Mouse (Mus musculus): ENCODE data around the gene Xrcc2.

DNA sequence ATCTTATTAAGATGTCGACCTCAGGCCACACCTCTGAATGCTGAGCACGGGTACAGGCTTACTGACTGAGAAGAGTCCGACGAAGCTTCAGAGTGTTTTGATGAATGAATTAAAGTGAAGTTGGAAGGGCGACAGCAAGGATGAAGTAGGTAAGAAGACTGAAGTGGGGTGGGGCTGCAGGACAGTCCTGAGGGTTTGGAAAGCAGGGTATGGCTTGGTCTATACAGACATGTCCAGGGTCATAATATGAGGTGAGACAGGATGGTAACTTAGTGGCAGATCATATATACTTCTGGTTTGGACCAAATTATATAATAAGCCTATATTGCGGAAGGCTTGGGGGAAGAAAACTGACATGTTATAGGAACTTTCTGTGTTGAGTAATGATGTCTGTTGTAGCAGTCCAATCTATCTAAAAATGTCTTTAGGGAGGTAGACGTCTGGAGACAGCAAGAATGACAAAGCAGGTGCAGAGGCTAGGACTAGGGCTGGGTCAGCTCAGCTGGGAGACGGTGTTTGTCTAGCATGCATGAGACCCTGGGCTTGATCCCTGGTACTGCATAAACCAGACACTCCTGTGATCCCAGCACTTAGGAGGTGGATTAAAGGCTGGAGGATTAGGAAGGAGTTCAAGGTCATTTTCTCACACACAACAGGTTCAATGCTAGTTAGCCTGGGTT, 48.1 kb upstream of the Xrcc2 start:
- no peak for TF ChIP-seq EP300 (IDR thresholded peaks at IDR 0.05; ENCODE audit: low read depth in 1 of 2, low read length in 2 of 2)
- TF ChIP-seq POLR2A (IDR thresholded peaks at IDR 0.05; ENCODE audit: control insufficient read depth in 1 of 2, insufficient read depth in 1 of 2, low read depth in 1 of 2, low read length in 2 of 2, poor library complexity in 1 of 2) = no peak
- no peak for TF ChIP-seq KAT2A (conservative IDR thresholded peaks at IDR 0.05; ENCODE audit: low read depth, low read length)
- TF ChIP-seq CHD2 (IDR thresholded peaks at IDR 0.05; ENCODE audit: low read length) = no peak
- TF ChIP-seq CTCF (IDR thresholded peaks at IDR 0.05 in 2 of 3, conservative IDR thresholded peaks at IDR 0.05 in 1 of 3; ENCODE audit: control insufficient read depth in 1 of 3, insufficient read depth in 1 of 3, low read depth in 2 of 3, low read length in 3 of 3, poor library complexity in 1 of 3, severe bottlenecking in 1 of 3) = no peak
- TF ChIP-seq TAL1 (IDR thresholded peaks at IDR 0.05; ENCODE audit: low read length) = no peak
- TF ChIP-seq MEF2A (IDR thresholded peaks at IDR 0.05; ENCODE audit: extremely low read depth, insufficient replicate concordance, low read depth, low read length, poor library complexity, severe bottlenecking) = no peak
- TF ChIP-seq ZNF384 (IDR thresholded peaks at IDR 0.05; ENCODE audit: low read depth, low read length) = no peak
- no peak for TF ChIP-seq USF2 (IDR thresholded peaks at IDR 0.05; ENCODE audit: borderline replicate concordance in 1 of 2, insufficient read depth in 1 of 2, low read depth in 1 of 2, low read length in 2 of 2)

Data from MEL (cell line).